Mouse (Mus musculus) adrenal gland, adult 2 months (tissue): ENCODE measurements around the gene Pex5l. TPM values are rescaled to one million over a fixed set of nuclear protein-coding genes. Genes with fewer than 3 reads are reported as not detected.
A peak's percentile ranks its signal among the peaks of the same experiment; 100 is the strongest.

Experiments used
- DNase-seq: peaks from one replicate; pipeline ENCODE4 v3.0.0; 2021
- polyA plus RNA-seq: library from polyadenylated mRNA; depleted of rRNA; stranded (reverse); fragments of >200 nt; gene quantifications from 2 replicates; pipeline ENCODE4 v1.2.3, GENCODE M21; 2012
- total RNA-seq, 2 experiments: library from RNA; stranded (reverse); gene quantifications; 2 replicates each; pipeline ENCODE4 v1.2.3; 2021

Pex5l gene
- total and polyA plus RNA-seq, 3 experiments = 0.72 to 2.9 (median 1.8) TPM

- DNase-seq = no peak
These were observed 79.5 kb downstream of the Pex5l start for GRCm38 (mm10) chr3:33063590-33063989.

GRCm38 (mm10) chr3:33061428-33061827 is 81.6 kb downstream of the Pex5l start:
- DNase-seq = no peak

DNA sequence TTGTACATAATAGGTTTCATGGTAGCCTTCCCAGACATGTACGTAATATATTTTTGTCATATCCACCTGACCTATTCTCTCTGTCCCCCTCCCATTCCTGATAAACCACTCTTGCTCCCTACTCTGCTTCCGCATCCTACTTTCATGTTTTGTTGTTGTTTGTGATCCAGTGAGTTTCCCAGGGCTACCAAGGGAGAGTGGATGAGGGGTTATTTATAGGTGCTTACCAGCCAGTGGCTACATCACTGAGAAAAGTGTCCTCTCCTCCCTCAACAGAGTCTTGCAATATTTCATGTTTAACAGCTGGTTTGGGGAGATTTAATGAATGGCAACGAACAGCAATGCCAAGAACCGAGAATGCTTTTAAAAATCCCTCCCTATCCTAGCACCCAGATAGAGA is 82.0 kb downstream of the Pex5l start:
- DNase-seq = no peak

GRCm38 (mm10) chr3:33060343-33060937 is 82.6 kb downstream of the Pex5l start:
- DNase-seq = no peak

GRCm38 (mm10) chr3:33048304-33048703 is 94.7 kb downstream of the Pex5l start:
- no peak for DNase-seq

DNA sequence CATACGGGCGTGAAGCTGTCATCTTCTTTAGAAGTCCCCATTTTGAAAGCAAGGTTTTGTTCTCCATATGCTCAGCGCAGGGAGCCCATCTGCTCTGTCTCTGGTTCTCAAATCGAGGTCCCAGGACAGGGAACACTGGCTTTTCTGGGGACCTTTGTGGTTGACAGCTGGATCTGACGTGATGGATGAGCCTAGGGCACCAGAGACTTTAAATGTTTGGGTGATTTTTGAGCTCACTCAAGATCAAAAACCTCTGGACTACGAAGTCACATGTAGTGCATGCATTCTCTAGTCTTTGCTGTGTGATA is 98.3 kb downstream of the Pex5l start:
- DNase-seq = no peak

- peak; percentile 4 for DNase-seq
These were observed 98.9 kb downstream of the Pex5l start for GRCm38 (mm10) chr3:33043896-33044798.

- no peak for DNase-seq
These were observed 118.5 kb downstream of the Pex5l start for GRCm38 (mm10) chr3:33024566-33024965.

DNA sequence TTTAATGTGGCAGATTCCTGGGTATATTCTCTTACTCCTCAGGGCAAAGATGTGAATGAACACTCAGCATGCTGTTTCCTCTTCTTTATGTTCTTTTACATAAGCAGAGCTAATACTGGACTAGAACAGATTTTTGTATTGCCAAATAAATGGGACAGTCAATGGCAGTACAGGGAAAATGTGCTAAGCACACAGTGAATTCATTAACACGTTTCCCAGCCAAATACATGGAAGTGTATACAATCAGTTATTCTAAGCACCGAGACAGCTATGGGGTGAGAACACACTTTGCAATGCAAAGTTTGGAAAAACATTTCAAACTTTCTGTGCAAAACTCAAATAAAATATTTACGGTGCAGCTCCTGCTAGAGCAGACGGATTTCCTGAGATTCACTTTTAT is 139.1 kb downstream of the Pex5l start:
- no peak for DNase-seq

GRCm38 (mm10) chr3:33001769-33002168 is 141.3 kb downstream of the Pex5l start:
- DNase-seq = no peak

GRCm38 (mm10) chr3:33000383-33001015 is 142.5 kb downstream of the Pex5l start:
- DNase-seq = no peak

- no peak for DNase-seq
These were observed 151.1 kb downstream of the Pex5l start for GRCm38 (mm10) chr3:32991713-32992575.

GRCm38 (mm10) chr3:32987806-32988205 is 155.2 kb downstream of the Pex5l start:
- no peak for DNase-seq

- DNase-seq = no peak
These were observed 157.9 kb downstream of the Pex5l start for GRCm38 (mm10) chr3:32985141-32985540.

DNA sequence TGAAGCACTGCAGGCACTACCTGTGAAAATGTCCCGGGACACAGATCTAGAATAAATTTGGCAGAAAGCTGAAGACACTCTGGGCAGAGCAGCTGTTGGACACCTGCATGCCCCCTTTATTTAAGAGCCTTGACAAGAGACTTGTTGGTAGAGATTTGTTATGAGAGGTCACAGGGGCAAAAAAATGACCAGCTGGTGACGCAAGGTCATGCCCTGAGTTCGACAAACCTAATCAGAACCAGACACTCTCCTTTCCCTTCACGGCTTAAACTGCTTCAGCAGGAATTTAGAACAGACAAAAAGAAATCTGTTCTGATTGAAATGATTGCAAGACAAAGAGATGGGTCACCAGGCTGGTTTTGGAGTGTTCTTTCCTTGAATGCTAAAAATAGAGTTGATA is 163.1 kb downstream of the Pex5l start:
- DNase-seq = no peak

DNA sequence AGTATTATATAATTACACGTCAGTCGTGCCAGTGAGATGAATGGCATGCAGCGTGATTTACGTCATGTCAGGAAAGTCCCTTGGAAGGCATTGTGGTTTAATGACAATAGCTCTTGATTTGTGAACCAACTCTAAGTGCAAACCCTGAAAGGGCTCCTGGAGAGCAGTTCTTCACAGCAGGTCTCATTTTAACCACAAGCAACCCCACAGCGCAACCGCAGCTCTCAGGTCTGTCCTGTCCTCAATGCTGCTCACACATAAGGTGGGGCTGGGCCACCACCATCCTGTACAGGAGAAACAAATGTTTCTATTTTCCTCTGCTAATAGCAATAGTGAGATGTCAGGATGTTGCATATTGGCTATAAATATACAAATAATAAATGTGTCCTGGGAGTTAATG is 163.8 kb downstream of the Pex5l start:
- DNase-seq = no peak

- no peak for DNase-seq
These were observed 172.8 kb downstream of the Pex5l start for GRCm38 (mm10) chr3:32970257-32970656.

DNA sequence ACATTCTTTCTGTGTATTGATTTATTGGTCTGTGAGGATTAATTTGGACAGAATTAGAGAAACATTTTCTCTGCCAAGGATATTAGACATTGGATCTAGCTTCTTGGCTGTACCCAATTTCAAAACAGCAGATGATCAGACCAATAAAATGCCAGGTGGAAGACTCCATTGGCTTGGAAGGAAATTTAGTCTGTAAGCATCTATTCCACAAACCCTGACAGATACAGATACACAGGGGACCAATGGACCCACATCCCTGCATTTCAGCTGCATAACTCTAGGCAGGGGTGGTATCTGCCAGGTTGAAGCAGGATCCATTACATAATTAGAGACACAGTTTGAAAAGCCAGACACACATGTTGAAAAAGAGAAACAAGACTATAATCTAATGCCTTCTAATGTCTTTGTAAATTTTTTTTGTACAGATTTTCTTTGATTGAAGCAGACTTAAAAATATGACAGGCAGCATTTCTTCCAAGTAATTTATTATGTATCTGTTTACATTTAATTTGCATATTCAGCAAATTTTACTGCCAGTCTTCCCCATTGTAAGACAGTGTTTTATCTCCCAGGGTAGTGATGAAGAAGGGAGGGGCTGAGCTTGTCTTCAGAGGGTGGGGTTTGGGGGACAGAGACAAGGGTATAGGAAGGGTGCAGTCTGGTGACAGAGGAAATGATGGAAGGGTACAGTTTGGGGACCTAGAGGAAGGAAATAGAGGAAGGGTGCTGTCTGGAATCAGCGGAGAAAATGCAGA is 174.2 kb downstream of the Pex5l start:
- DNase-seq = no peak

- no peak for DNase-seq
These were observed 177.5 kb downstream of the Pex5l start for GRCm38 (mm10) chr3:32965528-32965927.

DNA sequence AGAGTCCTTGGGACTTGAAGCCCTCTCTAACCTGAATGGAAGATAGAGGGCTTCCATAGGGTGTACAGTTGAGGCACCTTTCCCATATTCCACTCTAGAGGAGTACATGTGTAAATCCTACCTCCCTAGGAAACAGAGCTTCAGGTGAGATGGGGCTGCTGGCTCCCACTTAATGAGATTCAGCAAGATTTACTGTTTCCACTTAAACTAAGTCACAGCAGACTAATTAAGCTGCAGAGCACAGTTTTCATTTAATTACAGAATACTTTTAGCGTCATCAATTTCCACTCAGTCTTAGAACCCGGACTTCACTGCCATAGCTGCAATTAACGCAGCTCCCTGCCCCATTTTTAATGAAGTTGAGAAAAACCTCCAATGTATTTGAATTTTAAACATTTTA is 181.6 kb downstream of the Pex5l start:
- no peak for DNase-seq

DNA sequence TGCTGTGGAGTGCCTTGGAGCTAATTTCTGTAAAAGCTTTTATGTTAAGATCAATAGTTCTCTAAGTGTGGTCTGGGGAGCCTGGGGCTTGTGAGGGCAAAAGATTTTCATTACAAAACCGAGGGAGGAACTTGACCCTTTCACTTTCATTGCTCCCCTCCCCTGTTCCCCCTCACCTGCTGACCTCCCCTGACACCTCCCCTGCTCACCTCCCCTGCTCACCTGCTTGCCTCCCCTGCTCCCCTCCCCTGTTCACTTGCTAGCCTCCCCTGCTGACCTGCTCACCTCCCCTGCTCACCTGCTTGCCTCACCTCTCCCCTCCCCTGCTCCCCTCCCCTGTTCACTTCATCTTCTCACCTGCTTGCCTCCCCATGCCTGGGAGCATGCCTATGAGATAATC is 191.7 kb downstream of the Pex5l start:
- DNase-seq = no peak

DNA sequence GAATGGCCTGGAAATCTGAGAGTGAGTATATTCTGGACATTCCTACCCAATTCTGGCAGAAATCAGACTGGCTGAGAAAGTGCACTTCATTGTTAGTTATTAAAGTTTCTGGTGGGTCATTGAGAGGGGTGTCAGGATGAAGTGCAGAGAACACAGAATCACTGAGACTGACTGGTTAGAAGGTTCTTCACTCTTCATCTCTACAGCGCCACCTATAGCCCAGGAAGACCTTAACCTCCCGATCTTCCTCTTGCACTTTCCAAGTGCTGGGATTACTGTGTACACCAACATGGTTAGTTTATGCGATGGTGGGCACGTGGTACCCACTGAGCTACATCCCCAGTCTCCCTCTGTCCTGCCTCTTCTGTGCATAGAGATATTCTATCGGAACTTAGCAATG is 195.6 kb downstream of the Pex5l start:
- no peak for DNase-seq
